Mouse (Mus musculus) cerebellum, adult 2 months (tissue): ENCODE data around the gene Prkcz. TPM values are rescaled to one million over a fixed set of nuclear protein-coding genes. Genes with fewer than 3 reads are reported as not detected.

Source experiments
- DNase-seq, 2 experiments: peaks; one replicate each; pipeline ENCODE4 v3.0.0; 2021
- H3K27ac ChIP-seq: fragments of 200-500 bp; 2 replicates; pipeline ENCODE4 v1.5.1; 2012; ENCODE audit warnings: low read length, control low read depth, inconsistent platforms; ENCODE audit not compliant: insufficient read depth
- H3K27me3 ChIP-seq: fragments of 200-500 bp; 2 replicates; pipeline ENCODE4 v1.6.1; 2012; ENCODE audit warnings: inconsistent platforms, mild to moderate bottlenecking, low read length, moderate library complexity; ENCODE audit not compliant: control insufficient read depth, insufficient read depth
- H3K4me1 ChIP-seq: fragments of 200-500 bp; 2 replicates; pipeline ENCODE4 v1.6.1; 2011; ENCODE audit warnings: low read length; ENCODE audit not compliant: control insufficient read depth, insufficient read depth
- H3K4me3 ChIP-seq: fragments of 200-500 bp; replicated peaks from 2 replicates; pipeline ENCODE3; 2011; ENCODE audit warnings: mild to moderate bottlenecking, low read depth, low read length, control low read depth; ENCODE audit not compliant: insufficient read depth
- CTCF ChIP-seq: fragments of 200-500 bp; IDR thresholded peaks from 2 replicates; pipeline ENCODE4 v1.5.1; 2011; ENCODE audit warnings: low read depth, mild to moderate bottlenecking, control low read depth, low read length, moderate library complexity, borderline replicate concordance; ENCODE audit not compliant: insufficient read depth
- POLR2A ChIP-seq: fragments of 200-500 bp; IDR thresholded peaks from 2 replicates; pipeline ENCODE4 v1.6.1; 2011; ENCODE audit warnings: low read length, control low read depth, borderline replicate concordance; ENCODE audit not compliant: insufficient read depth
- WGBS: fragments of 180-500 bp; shearing (Covaris S2); methylation state at CpG from one replicate; pipeline ENCODE4 v1.1.7; 2018; 5-methylcytosine and 5-hydroxymethylcytosine counted together
- polyA plus RNA-seq: library from polyadenylated mRNA; depleted of rRNA; stranded (reverse); fragments of >200 nt; gene quantifications from 2 replicates; pipeline ENCODE4 v1.2.3, GENCODE M21; 2012

The Prkcz gene
- polyA plus RNA-seq, 1 experiment: 253 TPM

DNA sequence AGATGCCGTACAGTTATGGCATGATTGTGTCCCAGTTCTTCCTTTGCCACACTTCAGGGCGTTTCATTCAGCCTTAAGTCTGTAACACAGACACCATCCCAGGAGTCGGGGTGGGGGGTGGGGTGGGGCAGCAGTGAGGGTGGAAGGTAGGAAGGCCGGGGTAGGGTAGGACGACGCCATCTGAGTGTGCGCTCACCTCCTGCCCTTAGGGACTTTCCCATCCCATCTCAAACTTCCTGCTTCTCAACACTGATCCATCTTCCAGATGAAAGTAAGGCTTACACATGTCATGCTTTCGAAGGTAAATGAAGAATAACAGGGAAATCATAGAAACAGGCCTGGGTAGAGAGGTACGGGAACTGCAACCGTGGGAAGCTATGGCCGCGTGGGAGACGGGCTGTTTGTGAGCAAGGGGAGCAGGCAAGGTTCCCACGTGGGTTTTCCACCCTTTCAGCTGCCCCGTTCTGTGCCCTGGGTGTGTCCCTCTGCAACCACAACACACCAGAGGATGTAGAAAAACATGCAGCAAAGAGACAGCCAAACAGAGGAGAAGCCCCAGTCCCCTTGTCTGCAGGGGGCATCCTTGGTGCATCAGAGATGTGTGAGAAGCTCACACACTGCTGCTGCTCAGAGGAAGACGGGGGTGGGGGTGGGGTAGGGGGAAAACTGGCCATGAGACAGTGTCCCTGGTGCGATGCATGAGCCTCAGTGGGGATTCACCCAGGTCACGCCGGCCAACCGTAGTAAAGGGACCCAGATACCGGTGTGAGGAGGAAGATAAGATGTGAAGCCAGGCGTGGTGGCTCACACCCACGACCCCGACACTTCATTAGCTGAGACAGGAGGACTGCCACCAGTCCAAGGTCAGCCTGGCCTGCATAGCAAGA, 54.6 kb downstream of the Prkcz start:
- H3K27ac ChIP-seq: peak overlapping the region; percentile 98
- TF ChIP-seq POLR2A: no peak
- no peak for TF ChIP-seq CTCF
- peaks cover 64% of the 10 kb centered on the region for H3K4me1 ChIP-seq

DNA sequence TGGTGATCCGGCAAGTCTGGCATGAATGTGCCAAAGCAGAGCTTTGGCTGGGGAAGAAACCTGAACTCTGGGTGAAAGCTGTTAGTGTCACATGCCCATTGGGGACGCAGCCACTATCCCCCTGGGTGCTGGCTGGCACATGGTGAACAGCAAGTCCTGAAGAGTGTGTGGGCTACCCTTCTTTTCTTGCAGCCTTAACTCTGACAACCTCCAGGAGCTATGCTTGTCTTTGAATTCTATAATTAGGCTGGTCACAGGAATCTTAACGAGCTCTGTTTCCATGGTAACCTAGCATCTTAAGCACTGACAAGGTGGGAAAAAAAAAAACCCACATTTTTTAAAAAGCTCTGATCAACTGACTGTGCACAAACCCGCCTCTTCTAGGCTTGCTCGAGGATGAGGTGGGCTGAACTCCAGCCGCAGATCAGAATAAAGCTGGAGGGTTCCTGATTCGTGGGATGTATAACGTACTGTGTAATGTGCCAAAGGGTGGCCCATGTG, 55.6 kb downstream of the Prkcz start:
- H3K27me3 ChIP-seq: no peaks in the 10 kb centered on the region
- TF ChIP-seq CTCF (no peak), POLR2A (no peak)
- DNase-seq: peak in 1 of 2 experiments; percentile 64
- WGBS: 11% methylated on average over 8 of the region's 8 CpGs
- H3K4me3 ChIP-seq: no peak overlapping the region
- peak overlapping the region; percentile 98 for H3K27ac ChIP-seq
- peaks cover 70% of the 10 kb centered on the region for H3K4me1 ChIP-seq

More for the DNA sequence above, 54.6 kb downstream of the Prkcz start:
- WGBS: 39% methylated on average over 24 of the region's 24 CpGs
- DNase-seq: peak in 1 of 2 experiments; percentile 51
- no peak overlapping the region for H3K4me3 ChIP-seq
- H3K27me3 ChIP-seq: no peaks in the 10 kb centered on the region

DNA sequence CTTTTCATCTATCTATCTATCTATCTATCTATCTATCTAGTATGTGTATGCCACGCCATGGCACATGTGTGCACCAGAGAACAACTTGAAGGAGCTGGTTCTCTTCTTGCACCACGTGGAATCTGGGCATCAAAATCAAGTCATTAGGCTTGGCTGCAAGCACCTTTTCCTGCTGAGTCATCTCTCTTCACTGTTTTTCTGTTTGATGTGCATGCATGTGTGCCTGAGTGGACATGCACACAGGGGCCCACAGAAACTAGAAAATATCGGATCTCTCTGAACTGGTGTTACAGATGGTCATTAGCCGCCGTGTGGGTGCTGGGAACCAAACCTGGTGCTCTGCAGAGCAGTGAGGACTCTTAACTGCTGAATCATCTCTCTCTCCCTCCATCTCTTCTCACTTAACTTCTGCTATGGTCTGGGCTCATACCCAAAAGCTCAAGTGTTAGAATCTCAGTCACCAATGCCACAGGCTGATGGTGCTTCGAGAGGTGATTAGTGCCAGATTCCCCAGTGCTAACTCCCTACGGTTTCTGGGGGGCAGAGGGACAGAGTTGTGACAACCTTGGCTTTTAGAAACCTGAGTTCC, 56.6 kb downstream of the Prkcz start:
- peak overlapping the region; percentile 98 for H3K27ac ChIP-seq
- 41% methylated on average over 7 of the region's 7 CpGs for WGBS
- H3K4me3 ChIP-seq: no peak overlapping the region
- H3K27me3 ChIP-seq: no peaks in the 10 kb centered on the region
- DNase-seq: peak; percentile 48 to 61
- peaks cover 79% of the 10 kb centered on the region for H3K4me1 ChIP-seq
- TF ChIP-seq CTCF (no peak), POLR2A (no peak)

DNA sequence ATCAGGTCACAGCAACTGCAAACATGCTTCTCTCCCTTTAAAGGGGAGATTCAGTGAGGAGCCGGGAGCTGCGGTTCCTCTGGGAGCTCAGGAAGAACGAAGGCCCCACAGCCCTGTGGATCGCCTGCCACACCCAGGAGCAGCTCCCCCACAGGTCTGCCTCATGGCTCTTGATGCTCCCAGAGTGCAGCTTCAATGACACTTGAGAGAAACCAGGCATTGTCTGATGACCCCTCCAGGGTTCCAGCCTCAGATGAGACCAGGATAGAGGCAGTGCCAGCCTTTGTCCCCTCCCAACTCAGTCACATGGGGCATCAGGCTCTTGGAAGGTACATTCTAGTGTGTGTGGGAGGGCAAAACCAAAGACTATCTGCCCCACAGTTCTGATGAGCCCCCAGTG, 59.2 kb downstream of the Prkcz start:
- H3K27ac ChIP-seq: peak overlapping the region; percentile 66
- DNase-seq: peak; percentile 62 to 66
- H3K27me3 ChIP-seq: no peaks in the 10 kb centered on the region
- no peak for TF ChIP-seq CTCF
- TF ChIP-seq POLR2A: no peak
- 2% methylated on average over 4 of the region's 4 CpGs for WGBS
- peaks cover 73% of the 10 kb centered on the region for H3K4me1 ChIP-seq
- H3K4me3 ChIP-seq: no peak overlapping the region

DNA sequence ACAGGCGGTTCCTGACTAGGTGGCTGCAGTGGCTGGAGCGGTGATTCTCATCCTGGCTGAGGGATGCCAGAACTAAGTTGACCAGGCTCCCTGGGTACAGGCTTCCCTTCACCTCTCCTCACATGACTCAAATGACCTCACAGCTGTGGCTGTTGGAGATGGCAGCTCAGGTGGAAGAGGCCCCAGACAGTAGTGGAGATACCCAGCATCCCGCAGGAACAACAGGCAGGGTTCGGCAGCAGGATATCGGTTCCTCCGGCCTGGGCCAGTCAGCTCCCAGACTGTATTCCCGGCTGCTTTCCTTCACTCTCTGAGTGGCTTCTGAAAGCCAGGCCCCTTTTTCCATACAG, 60.1 kb downstream of the Prkcz start:
- TF ChIP-seq POLR2A (no peak), CTCF (no peak)
- Histone ChIP-seq H3K27ac (peak overlapping the region; percentile 66), H3K27me3 (no peaks in the 10 kb centered on the region), H3K4me1 (peaks cover 72% of the 10 kb centered on the region), H3K4me3 (no peak overlapping the region)
- DNase-seq: peak in 1 of 2 experiments; percentile 60
- 67% methylated on average over 7 of the region's 7 CpGs for WGBS

DNA sequence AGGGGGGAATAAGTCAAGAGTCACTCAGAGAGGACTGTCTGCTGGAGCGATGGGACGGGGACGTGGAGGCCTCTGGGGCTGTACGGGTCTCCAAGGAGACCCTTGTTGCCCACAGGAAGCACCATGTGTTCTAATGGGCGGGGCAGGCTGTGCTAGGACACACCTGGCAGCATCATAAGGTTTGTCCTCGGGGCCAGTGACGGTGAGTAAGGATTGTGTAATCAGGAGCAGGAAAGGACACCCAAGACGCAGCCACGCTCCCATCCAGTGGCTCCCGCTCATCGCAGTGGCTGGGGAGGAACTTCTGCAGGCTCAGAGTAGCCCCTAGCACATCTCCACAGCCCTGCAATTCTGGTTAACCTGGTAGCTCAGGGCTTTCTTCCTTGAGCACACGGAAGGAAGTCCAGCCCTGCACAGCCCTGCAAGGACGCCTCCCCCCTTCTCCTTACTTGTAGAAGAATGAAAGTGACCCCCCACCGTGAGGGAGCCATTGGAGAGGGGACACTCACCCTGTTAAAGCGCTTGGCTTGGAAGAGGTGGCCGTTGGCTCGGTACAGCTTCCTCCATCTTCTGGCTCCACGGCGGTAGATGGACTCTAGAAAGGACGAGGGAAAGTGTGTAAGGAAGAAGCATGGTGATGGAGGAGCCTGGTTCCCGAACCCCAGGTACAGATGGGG, 60.6 kb downstream of the Prkcz start:
- 68% methylated on average over 21 of the region's 21 CpGs for WGBS
- DNase-seq: peak; percentile 33 to 51
- Histone ChIP-seq H3K27me3 (no peaks in the 10 kb centered on the region), H3K27ac (peak overlapping the region; percentile 66), H3K4me1 (peaks cover 72% of the 10 kb centered on the region), H3K4me3 (no peak overlapping the region)
- TF ChIP-seq CTCF: no peak
- no peak for TF ChIP-seq POLR2A

DNA sequence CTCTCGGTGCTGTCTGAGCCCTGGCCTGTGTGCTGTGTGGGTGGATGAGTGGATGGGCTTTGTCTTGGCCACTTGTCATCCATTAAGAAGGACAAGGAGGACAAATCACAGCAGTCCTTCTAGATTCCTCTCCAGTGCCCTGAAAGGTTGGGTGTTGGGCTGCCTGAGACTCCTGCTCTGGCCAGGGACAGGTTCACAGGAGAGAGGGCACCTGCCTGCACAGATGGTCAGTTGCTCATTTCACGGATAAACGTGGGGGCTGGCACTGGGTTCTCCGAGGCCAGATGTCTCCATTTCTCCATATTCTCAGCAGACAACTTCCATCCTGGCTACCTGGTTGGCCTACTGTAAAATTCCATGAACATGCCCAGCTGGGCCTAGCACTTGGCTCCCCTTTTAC, 62.3 kb downstream of the Prkcz start:
- H3K27me3 ChIP-seq: no peaks in the 10 kb centered on the region
- TF ChIP-seq CTCF (no peak), POLR2A (0 out of 2 replicates have a peak, but pooled peaks have one; percentile 27)
- H3K27ac ChIP-seq: peak overlapping the region; percentile 66
- 6% methylated on average over 4 of the region's 4 CpGs for WGBS
- peaks cover 83% of the 10 kb centered on the region for H3K4me1 ChIP-seq
- peak; percentile 88 to 94 for DNase-seq
- no peak overlapping the region for H3K4me3 ChIP-seq
